Mouse (Mus musculus) stomach, embryonic 14.5 days (tissue): ENCODE data around the gene Bax. TPM values are rescaled to one million over a fixed set of nuclear protein-coding genes. Genes with fewer than 3 reads are reported as not detected.
A peak's percentile ranks its signal among the peaks of the same experiment; 100 is the strongest.

Source experiments
- ATAC-seq: fragments of 200-750 bp; cut with Nextera tagmentation; 2 replicates; pipeline ENCODE4 v1.8.0; 2017; ENCODE audit warnings: low read depth, moderate TSS enrichment; ENCODE audit not compliant: insufficient number of reproducible peaks, insufficient read depth, low FRiP score
- H3K27ac ChIP-seq: fragments of 300-500 bp; sonication (generic); 2 replicates; pipeline ENCODE4 v1.5.1; 2014; ENCODE audit warnings: mild to moderate bottlenecking, low read length, moderate library complexity, mixed read lengths
- H3K27me3 ChIP-seq: fragments of 300-500 bp; sonication (generic); 2 replicates; pipeline ENCODE4 v1.6.1; 2014; ENCODE audit warnings: low read length, control low read depth, mixed read lengths; ENCODE audit not compliant: control insufficient read depth, insufficient read depth
- H3K36me3 ChIP-seq: fragments of 300-500 bp; sonication (generic); 2 replicates; pipeline ENCODE4 v1.6.1; 2014; ENCODE audit warnings: mild to moderate bottlenecking, control low read depth, low read length, moderate library complexity, mixed read lengths; ENCODE audit not compliant: control insufficient read depth, insufficient read depth
- H3K4me1 ChIP-seq: fragments of 300-500 bp; sonication (generic); 2 replicates; pipeline ENCODE4 v1.6.1; 2014; ENCODE audit warnings: low read length, control low read depth, mixed read lengths; ENCODE audit not compliant: control insufficient read depth, insufficient read depth
- H3K4me2 ChIP-seq: fragments of 300-500 bp; sonication (generic); replicated peaks from 2 replicates; pipeline ENCODE4 v1.6.1; 2014; ENCODE audit warnings: low read depth, low read length, control low read depth
- H3K4me3 ChIP-seq: fragments of 300-500 bp; sonication (generic); 2 replicates; pipeline ENCODE4 v1.5.1; 2014; ENCODE audit warnings: low read depth, low read length, control low read depth
- H3K9ac ChIP-seq: fragments of 300-500 bp; sonication (generic); replicated peaks from 2 replicates; pipeline ENCODE4 v1.6.1; 2014; ENCODE audit warnings: low read depth, mild to moderate bottlenecking, control low read depth, low read length, moderate library complexity, mixed read lengths
- H3K9me3 ChIP-seq: fragments of 300-500 bp; sonication (generic); 2 replicates; pipeline ENCODE4 v1.6.1; 2016; ENCODE audit warnings: low read depth, low read length, control low read depth; ENCODE audit not compliant: control insufficient read depth
- WGBS: fragments of 180-500 bp; shearing (Covaris S2); extraction: QIAGEN DNeasy Blood & Tissue Kit; methylation state at CpG from one replicate; pipeline ENCODE4 v1.1.7; 2014; 5-methylcytosine and 5-hydroxymethylcytosine counted together
- polyA plus RNA-seq: library from polyadenylated mRNA; unstranded; fragments of >200 nt; fragmentation: Nextera tagmentation; extraction: Ambion mirVana; gene quantifications from 2 replicates; pipeline ENCODE4 v1.2.1, GENCODE M21; 2014

The Bax gene
- polyA plus RNA-seq, 1 experiment from 2014 or later, result 67.1 TPM

DNA sequence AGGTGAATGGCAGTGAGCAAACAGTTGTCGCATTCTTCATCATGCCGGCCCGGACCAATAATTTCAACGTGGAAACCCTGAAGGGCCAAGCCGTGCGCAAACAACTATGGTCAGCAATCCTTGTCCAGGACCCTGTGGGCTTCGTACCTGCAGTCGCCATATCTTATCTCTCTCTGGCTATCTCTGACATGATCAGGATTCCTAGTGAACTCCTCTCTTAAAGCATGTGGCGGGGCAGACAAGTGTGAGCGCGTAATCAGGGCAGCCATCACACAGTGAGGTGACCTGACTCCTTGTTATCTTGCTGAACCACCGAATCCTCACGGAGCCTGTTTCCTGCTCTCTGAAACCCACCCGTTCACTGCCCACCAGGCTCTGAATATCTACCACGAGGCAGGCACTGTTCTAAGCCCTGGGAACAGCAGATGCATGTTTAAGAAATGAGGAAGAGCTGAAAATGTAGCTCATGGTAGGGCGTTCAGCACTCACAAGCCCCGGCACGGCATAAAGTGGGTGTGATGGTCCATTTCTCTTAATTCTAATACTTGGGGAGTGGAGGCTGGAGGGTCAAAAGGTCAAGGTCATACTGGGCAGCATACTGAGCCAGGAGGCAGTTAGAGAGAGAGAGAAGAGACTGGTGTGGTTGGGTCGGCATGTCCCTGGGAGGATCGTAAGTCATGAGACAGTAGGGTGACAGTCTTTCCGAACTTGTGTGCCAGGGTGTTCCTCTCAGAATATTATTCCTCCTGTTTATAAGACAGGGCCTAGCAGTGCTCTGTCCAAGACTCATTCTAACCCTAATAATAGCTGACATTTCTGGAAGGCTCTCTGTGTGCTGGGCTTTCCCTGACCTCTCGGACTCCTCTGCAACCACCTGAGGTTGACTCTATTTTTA, 22.9 kb downstream of the Bax start:
- Histone ChIP-seq H3K4me2 (no peak overlapping the region), H3K4me1 (no peaks in the 10 kb centered on the region), H3K9ac (no peak overlapping the region), H3K4me3 (no peak overlapping the region), H3K9me3 (no peaks in the 10 kb centered on the region), H3K27ac (no peak overlapping the region), H3K27me3 (no peaks in the 10 kb centered on the region), H3K36me3 (peaks cover 41% of the 10 kb centered on the region)
- no peak for ATAC-seq
- 80% methylated on average over 22 of the region's 22 CpGs for WGBS

GRCm38 (mm10) chr7:45437521-45438276, 29.0 kb downstream of the Bax start, which contains the start of gene Ruvbl2:
Ruvbl2 (minus strand) TSS chr7:45438096.
- H3K36me3 ChIP-seq, result peaks cover 12% of the 10 kb centered on the region
- 17% methylated on average over 19 of the region's 19 CpGs for WGBS
- no peak within 1 kb of the TSS for H3K9ac ChIP-seq
- H3K27ac ChIP-seq, result no peak within 1 kb of the TSS
- peaks cover 27% of the 10 kb centered on the region for H3K4me1 ChIP-seq
- H3K4me3 ChIP-seq, result no peak within 1 kb of the TSS
- no peak for ATAC-seq
- H3K9me3 ChIP-seq, result no peaks in the 10 kb centered on the region
- H3K27me3 ChIP-seq, result no peaks in the 10 kb centered on the region
- peak within 1 kb of the TSS; percentile 10; the same call in 1 of the 2 replicates for H3K4me2 ChIP-seq

DNA sequence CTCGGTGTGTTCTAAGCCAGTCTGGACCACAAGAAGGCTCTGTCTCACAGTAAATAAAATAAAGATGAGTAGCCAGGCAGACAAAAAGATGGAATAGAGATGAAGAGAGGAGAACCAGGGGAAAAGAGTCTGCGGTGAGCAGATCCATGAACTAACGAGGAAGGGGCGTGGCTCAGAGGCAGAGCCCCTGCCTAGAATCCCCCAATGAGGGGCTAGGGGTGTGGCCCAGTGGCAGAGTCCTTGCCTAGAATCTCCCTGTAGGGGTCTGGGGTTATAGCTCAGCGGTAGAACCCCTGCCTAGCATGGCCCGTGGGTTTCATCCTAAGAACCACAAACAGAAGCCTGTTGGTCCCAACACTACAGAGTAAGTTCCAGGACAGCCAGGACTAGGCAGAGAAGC, 29.7 kb downstream of the Bax start:
- Histone ChIP-seq H3K4me1 (peaks cover 28% of the 10 kb centered on the region), H3K9ac (no peak overlapping the region), H3K27ac (no peak overlapping the region), H3K9me3 (no peaks in the 10 kb centered on the region), H3K4me2 (peak overlapping the region; percentile 10; the same call in 1 of the 2 replicates), H3K4me3 (no peak overlapping the region), H3K36me3 (peaks cover 10% of the 10 kb centered on the region), H3K27me3 (no peaks in the 10 kb centered on the region)
- ATAC-seq, result no peak
- WGBS, result 40% methylated on average over 6 of the region's 6 CpGs

DNA sequence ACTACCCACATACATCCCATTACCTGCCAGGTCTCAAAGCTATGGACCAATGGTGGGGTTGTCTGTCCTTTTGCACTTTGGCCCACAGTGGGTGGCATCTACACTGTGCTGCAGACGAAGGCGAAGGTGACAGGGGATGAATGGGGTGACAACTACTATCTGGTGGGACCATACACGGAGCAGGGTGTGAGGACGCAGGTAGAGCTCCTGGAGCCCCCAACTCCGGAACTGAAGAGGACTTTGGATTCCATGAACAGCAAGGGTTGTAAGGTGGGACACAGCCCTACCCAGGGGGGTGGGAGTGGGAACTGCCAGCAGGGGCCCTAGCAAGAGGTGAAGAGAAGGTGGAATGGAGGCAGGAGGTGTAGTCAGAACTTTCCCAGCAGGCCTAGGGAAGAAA, 30.3 kb downstream of the Bax start:
- Histone ChIP-seq H3K36me3 (peaks cover 6% of the 10 kb centered on the region), H3K27me3 (no peaks in the 10 kb centered on the region), H3K4me1 (peaks cover 28% of the 10 kb centered on the region), H3K9ac (no peak overlapping the region), H3K4me3 (no peak overlapping the region), H3K4me2 (no peak overlapping the region), H3K9me3 (no peaks in the 10 kb centered on the region), H3K27ac (no peak overlapping the region)
- no peak for ATAC-seq
- WGBS, result 85% methylated on average over 5 of the region's 5 CpGs

- ATAC-seq, result 0 out of 2 replicates have a peak, but pooled peaks have one; percentile 3
- no peaks in the 10 kb centered on the region for H3K9me3 ChIP-seq
- no peaks in the 10 kb centered on the region for H3K27me3 ChIP-seq
- peak overlapping the region; percentile 67 for H3K9ac ChIP-seq
- peaks cover 28% of the 10 kb centered on the region for H3K4me1 ChIP-seq
- H3K36me3 ChIP-seq, result peaks cover 9% of the 10 kb centered on the region
- H3K4me2 ChIP-seq, result peak overlapping the region; percentile 90
- WGBS, result 2% methylated on average over 16 of the region's 16 CpGs
- peak overlapping the region; percentile 68 for H3K27ac ChIP-seq
- H3K4me3 ChIP-seq, result peak overlapping the region; percentile 88
Measured at GRCm38 (mm10) chr7:45435038-45435437, 31.7 kb downstream of the Bax start.

DNA sequence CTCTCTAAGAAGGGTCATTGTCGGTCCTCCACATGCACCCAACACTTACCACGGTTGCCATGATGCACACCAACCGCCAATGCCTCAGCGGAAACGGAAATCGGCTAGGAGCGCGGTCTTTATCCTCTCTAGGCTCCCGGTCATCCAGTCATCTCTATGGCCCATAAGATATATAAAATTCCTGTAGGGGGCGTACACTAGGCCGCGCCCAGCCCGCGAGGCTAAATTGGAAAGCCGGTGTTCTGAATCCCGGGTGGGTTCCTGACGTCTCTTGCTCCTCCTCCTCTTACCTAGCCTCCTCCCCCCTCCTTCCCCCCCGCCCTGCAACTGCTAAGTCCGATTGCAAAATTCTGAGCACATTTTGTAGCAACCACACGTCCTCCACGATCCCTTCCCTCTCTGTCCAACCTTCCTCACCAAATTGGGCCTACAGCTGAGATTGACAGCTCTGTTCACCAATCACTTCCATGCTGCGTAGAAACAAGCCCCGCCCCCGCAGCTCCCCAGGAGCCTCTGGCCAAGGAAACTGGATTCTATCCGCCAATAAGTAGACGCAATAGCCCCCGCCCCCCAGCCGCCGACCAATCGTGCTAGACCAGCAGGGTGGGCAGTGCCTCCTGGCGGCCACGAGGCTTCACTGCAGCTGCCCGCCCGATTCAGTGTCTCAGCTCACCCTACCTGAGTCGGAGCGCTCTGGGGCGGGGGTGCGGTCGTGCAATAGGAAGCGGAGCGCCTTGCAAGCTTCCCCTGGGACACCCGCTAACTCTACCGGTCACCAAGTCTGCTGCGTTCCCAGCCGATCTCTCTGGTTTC, 32.3 kb downstream of the Bax start, which contains the start of gene Gys1:
Gene Gys1, plus strand, starts transcription at position 642 of the 813 bp plus-strand sequence.
- H3K4me1 ChIP-seq, result peaks cover 28% of the 10 kb centered on the region
- peak; percentile 96 for ATAC-seq
- peak within 1 kb of the TSS; percentile 88 for H3K4me3 ChIP-seq
- H3K9me3 ChIP-seq, result no peaks in the 10 kb centered on the region
- H3K4me2 ChIP-seq, result peak within 1 kb of the TSS; percentile 98
- under 1% methylated on average over 45 of the region's 45 CpGs for WGBS
- peaks cover 15% of the 10 kb centered on the region for H3K36me3 ChIP-seq
- H3K9ac ChIP-seq, result peak within 1 kb of the TSS; percentile 84
- no peaks in the 10 kb centered on the region for H3K27me3 ChIP-seq
- peak within 1 kb of the TSS; percentile 84 for H3K27ac ChIP-seq

DNA sequence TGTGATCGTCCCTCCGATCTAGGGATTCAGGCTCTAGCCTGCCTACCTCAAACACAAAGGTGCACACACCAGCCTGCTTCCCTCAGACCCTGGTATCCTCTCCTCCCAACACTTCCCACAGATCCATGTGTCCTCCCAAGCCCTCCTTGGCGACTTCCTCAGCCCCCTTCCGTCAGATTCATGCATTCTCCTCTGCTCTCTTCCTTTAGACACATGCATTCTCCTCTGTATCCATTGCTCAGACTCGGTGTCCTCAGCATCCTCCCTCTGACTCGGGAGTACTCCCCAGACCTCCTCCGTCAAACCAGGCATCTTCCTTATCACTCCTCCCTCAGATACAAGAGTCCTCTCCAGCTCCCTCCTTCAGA, 32.9 kb downstream of the Bax start:
- peak overlapping the region; percentile 98 for H3K4me2 ChIP-seq
- H3K27me3 ChIP-seq, result no peaks in the 10 kb centered on the region
- H3K4me1 ChIP-seq, result peaks cover 28% of the 10 kb centered on the region
- no peaks in the 10 kb centered on the region for H3K9me3 ChIP-seq
- H3K36me3 ChIP-seq, result peaks cover 20% of the 10 kb centered on the region
- peak overlapping the region; percentile 84 for H3K27ac ChIP-seq
- 2% methylated on average over 7 of the region's 7 CpGs for WGBS
- ATAC-seq, result no peak
- H3K9ac ChIP-seq, result peak overlapping the region; percentile 84
- peak overlapping the region; percentile 88 for H3K4me3 ChIP-seq

GRCm38 (mm10) chr7:45426556-45426955, 40.1 kb downstream of the Bax start:
- 94% methylated on average over 8 of the region's 8 CpGs for whole genome bisulfite sequencing
- ATAC-seq, result no peak
- Histone ChIP-seq H3K4me1 (no peaks in the 10 kb centered on the region), H3K36me3 (peaks cover 78% of the 10 kb centered on the region), H3K4me2 (no peak overlapping the region), H3K27me3 (no peaks in the 10 kb centered on the region), H3K4me3 (no peak overlapping the region), H3K27ac (no peak overlapping the region), H3K9me3 (no peaks in the 10 kb centered on the region), H3K9ac (no peak overlapping the region)
